Mouse (Mus musculus) forebrain, postnatal 0 days (tissue): Measurements from ENCODE around the gene Dnajc7. TPM values are rescaled to one million over a fixed set of nuclear protein-coding genes. Genes with fewer than 3 reads are reported as not detected.
"Not testable (repeated sequence)": the region's sequence is repeated elsewhere in the genome, so short reads cannot be mapped to it uniquely, and the experiment has no call there.

Source experiments
- ATAC-seq: fragments of 200-750 bp; cut with Nextera tagmentation; 2 replicates; pipeline ENCODE4 v1.8.0; 2017; ENCODE audit warnings: mild to moderate bottlenecking, moderate library complexity
- DNase-seq: peaks from one replicate; pipeline ENCODE4 v3.0.0-alpha.2; 2015
- H3K27ac ChIP-seq: fragments of 300-500 bp; sonication (generic); 2 replicates; pipeline ENCODE4 v1.5.1; 2014; ENCODE audit warnings: low read depth, mild to moderate bottlenecking, antibody characterized with exemption, low read length, moderate library complexity, mixed read lengths
- H3K27me3 ChIP-seq: fragments of 300-500 bp; sonication (generic); 2 replicates; pipeline ENCODE4 v1.6.1; 2014; ENCODE audit warnings: mild to moderate bottlenecking, low read length, mixed read lengths; ENCODE audit not compliant: insufficient read depth
- H3K36me3 ChIP-seq: fragments of 300-500 bp; sonication (generic); 2 replicates; pipeline ENCODE4 v1.6.1; 2014; ENCODE audit warnings: mild to moderate bottlenecking, moderate library complexity; ENCODE audit not compliant: insufficient read depth
- H3K4me1 ChIP-seq: fragments of 300-500 bp; sonication (generic); 2 replicates; pipeline ENCODE4 v1.6.1; 2014; ENCODE audit warnings: antibody characterized with exemption; ENCODE audit not compliant: insufficient read depth
- H3K4me2 ChIP-seq: fragments of 300-500 bp; sonication (generic); 2 replicates; pipeline ENCODE4 v1.6.1; 2014; ENCODE audit warnings: low read depth, mild to moderate bottlenecking, moderate library complexity
- H3K4me3 ChIP-seq: fragments of 300-500 bp; sonication (generic); 2 replicates; pipeline ENCODE4 v1.5.1; 2014; ENCODE audit warnings: low read depth, low read length, mixed read lengths
- H3K9ac ChIP-seq: fragments of 300-500 bp; sonication (generic); 2 replicates; pipeline ENCODE4 v1.6.1; 2014; ENCODE audit warnings: mild to moderate bottlenecking
- H3K9me3 ChIP-seq: fragments of 300-500 bp; sonication (generic); 2 replicates; pipeline ENCODE4 v1.6.1; 2016; ENCODE audit warnings: low read length
- CTCF ChIP-seq: sonication (generic); IDR thresholded peaks from 2 replicates; pipeline ENCODE4 v1.5.1; 2016; ENCODE audit warnings: antibody characterized with exemption, control low read depth, low read depth
- WGBS: fragments of 180-500 bp; shearing (Covaris S2); extraction: QIAGEN DNeasy Blood & Tissue Kit; methylation state at CpG from one replicate; pipeline ENCODE4 v1.1.7; 2014; 5-methylcytosine and 5-hydroxymethylcytosine counted together
- polyA plus RNA-seq: library from polyadenylated mRNA; unstranded; fragments of >200 nt; fragmentation: Nextera tagmentation; extraction: Ambion mirVana; gene quantifications from 2 replicates; pipeline ENCODE4 v1.2.1, GENCODE M21; 2015
- total RNA-seq: library from RNA; depleted of rRNA; stranded (reverse); fragments of >200 nt; gene quantifications from 2 replicates; pipeline ENCODE4 v1.2.3, GENCODE M21; 2014

Dnajc7 gene
- total and polyA plus RNA-seq, 2 experiments from 2014 or later = 111 to 248 TPM

GRCm38 (mm10) chr11:100582836-100583235 lies 37.1 kb downstream of the Dnajc7 start:
- WGBS = 91% methylated on average over 2 of the region's 2 CpGs
- H3K9me3 ChIP-seq = no peaks in the 10 kb centered on the region
- peaks cover 74% of the 10 kb centered on the region for H3K36me3 ChIP-seq
- DNase-seq = no peak
- no peaks in the 10 kb centered on the region for H3K4me1 ChIP-seq
- H3K4me2 ChIP-seq = no peak overlapping the region
- ATAC-seq = no peak
- H3K4me3 ChIP-seq = no peak overlapping the region
- no peaks in the 10 kb centered on the region for H3K27me3 ChIP-seq
- no peak overlapping the region for H3K27ac ChIP-seq
- H3K9ac ChIP-seq = no peak overlapping the region
- TF ChIP-seq CTCF = no peak

- DNase-seq, H3K27me3 ChIP-seq, H3K4me2 ChIP-seq, H3K9me3 ChIP-seq, ATAC-seq, H3K4me1 ChIP-seq, H3K9ac ChIP-seq, H3K27ac ChIP-seq, H3K4me3 ChIP-seq: not testable (repeated sequence)
- WGBS = 92% methylated on average over 1 of the region's 1 CpGs
- H3K36me3 ChIP-seq = peaks cover 70% of the 10 kb centered on the region
These were observed 37.6 kb downstream of the Dnajc7 start for GRCm38 (mm10) chr11:100582413-100582812.

- ATAC-seq = peak; percentile 16; the same call in 1 of the 2 replicates
- TF ChIP-seq CTCF = no peak
- Histone ChIP-seq H3K9me3 (no peaks in the 10 kb centered on the region), H3K4me2 (no peak overlapping the region), H3K27me3 (no peaks in the 10 kb centered on the region), H3K9ac (no peak overlapping the region), H3K36me3 (peaks cover 64% of the 10 kb centered on the region), H3K4me1 (no peaks in the 10 kb centered on the region), H3K4me3 (no peak overlapping the region), H3K27ac (no peak overlapping the region)
- DNase-seq = no peak
- 42% methylated on average over 4 of the region's 4 CpGs for WGBS
These were observed 38.2 kb downstream of the Dnajc7 start for GRCm38 (mm10) chr11:100581756-100582155.

GRCm38 (mm10) chr11:100580275-100580674 lies 39.7 kb downstream of the Dnajc7 start:
- no peak overlapping the region for H3K9ac ChIP-seq
- H3K36me3 ChIP-seq = peaks cover 50% of the 10 kb centered on the region
- no peaks in the 10 kb centered on the region for H3K27me3 ChIP-seq
- H3K4me3 ChIP-seq = no peak overlapping the region
- no peak overlapping the region for H3K4me2 ChIP-seq
- 95% methylated on average over 13 of the region's 13 CpGs for WGBS
- no peak for ATAC-seq
- DNase-seq = no peak
- no peak for TF ChIP-seq CTCF
- H3K27ac ChIP-seq = no peak overlapping the region
- no peaks in the 10 kb centered on the region for H3K4me1 ChIP-seq
- H3K9me3 ChIP-seq = no peaks in the 10 kb centered on the region

GRCm38 (mm10) chr11:100579116-100579799 lies 40.7 kb downstream of the Dnajc7 start:
- Histone ChIP-seq H3K4me2 (no peak overlapping the region), H3K4me3 (no peak overlapping the region), H3K27me3 (no peaks in the 10 kb centered on the region), H3K27ac (no peak overlapping the region), H3K4me1 (no peaks in the 10 kb centered on the region), H3K9ac (no peak overlapping the region), H3K9me3 (no peaks in the 10 kb centered on the region), H3K36me3 (peaks cover 39% of the 10 kb centered on the region)
- ATAC-seq (no peak), DNase-seq (no peak)
- 94% methylated on average over 9 of the region's 9 CpGs for WGBS
- TF ChIP-seq CTCF = no peak

GRCm38 (mm10) chr11:100577852-100578599 lies 41.9 kb downstream of the Dnajc7 start:
- Histone ChIP-seq H3K36me3 (peaks cover 27% of the 10 kb centered on the region), H3K9me3 (no peaks in the 10 kb centered on the region), H3K4me3 (no peak overlapping the region), H3K4me1 (no peaks in the 10 kb centered on the region), H3K4me2 (no peak overlapping the region), H3K9ac (no peak overlapping the region), H3K27ac (0 out of 2 replicates have a peak overlapping the region, but pooled peaks have one; percentile 9), H3K27me3 (no peaks in the 10 kb centered on the region)
- ATAC-seq (no peak), DNase-seq (no peak)
- no peak for TF ChIP-seq CTCF
- WGBS = 64% methylated on average over 8 of the region's 8 CpGs

GRCm38 (mm10) chr11:100576256-100576655 lies 43.7 kb downstream of the Dnajc7 start:
- no peak overlapping the region for H3K9ac ChIP-seq
- H3K4me3 ChIP-seq = no peak overlapping the region
- 74% methylated on average over 21 of the region's 21 CpGs for WGBS
- no peak for DNase-seq
- H3K4me2 ChIP-seq = peak overlapping the region; percentile 79
- H3K9me3 ChIP-seq = no peaks in the 10 kb centered on the region
- H3K27me3 ChIP-seq = peaks cover under 1% of the 10 kb centered on the region
- H3K27ac ChIP-seq = no peak overlapping the region
- TF ChIP-seq CTCF = no peak
- H3K36me3 ChIP-seq = peaks cover 16% of the 10 kb centered on the region
- ATAC-seq = no peak
- no peaks in the 10 kb centered on the region for H3K4me1 ChIP-seq
